Mouse (Mus musculus) MEL (cell line): ENCODE measurements around the gene Yeats4. TPM values are rescaled to one million over a fixed set of nuclear protein-coding genes. Genes with fewer than 3 reads are reported as not detected.

Source experiments
- DNase-seq: peaks from one replicate; pipeline ENCODE4 v3.0.0; 2011; ENCODE audit warnings: low read depth, low spot score
- H3K27ac ChIP-seq: 2 replicates; pipeline ENCODE4 v1.5.1; 2012; ENCODE audit warnings: low read depth, mild to moderate bottlenecking, control low read depth, low read length, moderate library complexity; ENCODE audit not compliant: control insufficient read depth
- H3K27me3 ChIP-seq, 2 experiments: fragments of 150-350 bp in 1 of 2; sonication (generic) in 1 of 2; 2 replicates each; pipeline ENCODE4 v1.6.1; 2012; ENCODE audit warnings: low read length in 2 of 2, mild to moderate bottlenecking in 2 of 2, improper control_type of control experiment in 1 of 2, moderate library complexity in 1 of 2; ENCODE audit not compliant: insufficient read depth in 2 of 2, control insufficient read depth in 1 of 2
- H3K36me3 ChIP-seq, 2 experiments: 2 replicates each; pipeline ENCODE4 v1.6.1; 2012 to 2014; ENCODE audit warnings: low read length in 2 of 2, improper control_type of control experiment in 1 of 2, inconsistent platforms in 1 of 2, mild to moderate bottlenecking in 1 of 2; ENCODE audit not compliant: insufficient read depth in 2 of 2, control insufficient read depth in 1 of 2
- H3K4me1 ChIP-seq, 2 experiments: fragments of 150-350 bp in 1 of 2; sonication (generic) in 1 of 2; 2 replicates each; pipeline ENCODE4 v1.6.1; 2012; ENCODE audit warnings: low read length in 2 of 2, improper control_type of control experiment in 1 of 2, mild to moderate bottlenecking in 1 of 2; ENCODE audit not compliant: insufficient read depth in 2 of 2, control insufficient read depth in 1 of 2
- H3K4me3 ChIP-seq, 2 experiments: fragments of 150-350 bp in 1 of 2; sonication (generic) in 1 of 2; 2 replicates each; pipeline ENCODE4 v1.5.1; 2012; ENCODE audit warnings: low read depth in 2 of 2, low read length in 2 of 2, mild to moderate bottlenecking in 2 of 2, moderate library complexity in 2 of 2, control low read depth in 1 of 2, improper control_type of control experiment in 1 of 2; ENCODE audit not compliant: control insufficient read depth in 1 of 2, insufficient read depth in 1 of 2
- H3K79me2 ChIP-seq: 2 replicates; pipeline ENCODE4 v1.6.1; 2012; ENCODE audit warnings: mild to moderate bottlenecking, low read length, moderate library complexity; ENCODE audit not compliant: control insufficient read depth, poor library complexity, insufficient read depth
- H3K9ac ChIP-seq: 2 replicates; pipeline ENCODE4 v1.6.1; 2012; ENCODE audit warnings: low read depth, mild to moderate bottlenecking, control low read depth, low read length, moderate library complexity; ENCODE audit not compliant: control insufficient read depth, poor library complexity, severe bottlenecking
- H3K9me3 ChIP-seq: fragments of 150-350 bp; sonication (generic); replicated peaks from 2 replicates; pipeline ENCODE4 v1.6.1; 2012; ENCODE audit warnings: mild to moderate bottlenecking, low read length, improper control_type of control experiment, moderate library complexity; ENCODE audit not compliant: insufficient read depth
- CHD1 ChIP-seq: IDR thresholded peaks from 2 replicates; pipeline ENCODE4 v1.6.1; 2012; ENCODE audit warnings: low read depth, mild to moderate bottlenecking, inconsistent platforms, low read length, improper control_type of control experiment
- CHD2 ChIP-seq: IDR thresholded peaks from 2 replicates; pipeline ENCODE4 v1.6.1; 2011; ENCODE audit warnings: low read length, improper control_type of control experiment
- CTCF ChIP-seq, 3 experiments: IDR thresholded peaks in 2 of 3; conservative IDR thresholded peaks in 1 of 3; 2 replicates each; pipeline ENCODE4 v1.5.1; 2011 to 2012; ENCODE audit warnings: low read length in 3 of 3, low read depth in 2 of 3, mild to moderate bottlenecking in 2 of 3, improper control_type of control experiment in 1 of 3, inconsistent platforms in 1 of 3, mixed read lengths in 1 of 3, moderate library complexity in 1 of 3; ENCODE audit not compliant: control insufficient read depth in 1 of 3, insufficient read depth in 1 of 3, poor library complexity in 1 of 3, severe bottlenecking in 1 of 3
- E2F4 ChIP-seq: IDR thresholded peaks from 2 replicates; pipeline ENCODE4 v1.6.1; 2011; ENCODE audit warnings: low read depth, low read length, improper control_type of control experiment, borderline replicate concordance
- ELF1 ChIP-seq: IDR thresholded peaks from 2 replicates; pipeline ENCODE4 v1.6.1; 2014; ENCODE audit warnings: low read depth, mild to moderate bottlenecking, inconsistent platforms, low read length, improper control_type of control experiment, moderate library complexity
- EP300 ChIP-seq, 2 experiments: IDR thresholded peaks; 2 replicates each; pipeline ENCODE4 v1.6.1; 2011; ENCODE audit warnings: improper control_type of control experiment in 2 of 2, low read length in 2 of 2, low read depth in 1 of 2, mild to moderate bottlenecking in 1 of 2
- GATA1 ChIP-seq: IDR thresholded peaks from 2 replicates; pipeline ENCODE4 v1.6.1; 2011; ENCODE audit warnings: low read depth, low read length, improper control_type of control experiment
- HCFC1 ChIP-seq: IDR thresholded peaks from 2 replicates; pipeline ENCODE4 v1.6.1; 2012; ENCODE audit warnings: low read depth, mild to moderate bottlenecking, inconsistent platforms, low read length, improper control_type of control experiment, moderate library complexity
- KAT2A ChIP-seq: conservative IDR thresholded peaks from 2 replicates; pipeline ENCODE4 v1.6.1; 2012; ENCODE audit warnings: low read depth, low read length, improper control_type of control experiment, inconsistent platforms
- MAFK ChIP-seq: IDR thresholded peaks from 2 replicates; pipeline ENCODE4 v1.6.1; 2011; ENCODE audit warnings: low read depth, mild to moderate bottlenecking, low read length, improper control_type of control experiment, borderline replicate concordance
- MAZ ChIP-seq: IDR thresholded peaks from 2 replicates; pipeline ENCODE4 v1.6.1; 2012; ENCODE audit warnings: low read depth, mild to moderate bottlenecking, inconsistent platforms, low read length, improper control_type of control experiment
- MEF2A ChIP-seq: IDR thresholded peaks from 2 replicates; pipeline ENCODE4 v1.6.1; 2014; ENCODE audit warnings: low read depth, mild to moderate bottlenecking, inconsistent platforms, low read length, improper control_type of control experiment; ENCODE audit not compliant: poor library complexity, insufficient replicate concordance, severe bottlenecking; ENCODE audit errors: extremely low read depth
- NELFE ChIP-seq: IDR thresholded peaks from 2 replicates; pipeline ENCODE4 v1.6.1; 2011; ENCODE audit warnings: low read depth, low read length, improper control_type of control experiment
- POLR2A ChIP-seq, 2 experiments: IDR thresholded peaks; 2 replicates each; pipeline ENCODE4 v1.6.1; 2011 to 2012; ENCODE audit warnings: low read length in 2 of 2, mild to moderate bottlenecking in 2 of 2, control low read depth in 1 of 2, improper control_type of control experiment in 1 of 2, low read depth in 1 of 2, moderate library complexity in 1 of 2; ENCODE audit not compliant: control insufficient read depth in 1 of 2, insufficient read depth in 1 of 2, poor library complexity in 1 of 2
- POLR2AphosphoS2 ChIP-seq: IDR thresholded peaks from 2 replicates; pipeline ENCODE4 v1.6.1; 2011; ENCODE audit warnings: low read length, improper control_type of control experiment
- POLR2AphosphoS5 ChIP-seq: IDR thresholded peaks from 2 replicates; pipeline ENCODE4 v1.6.1; 2012; ENCODE audit warnings: low read depth, borderline replicate concordance, mild to moderate bottlenecking, inconsistent platforms, low read length, moderate library complexity, mixed read lengths
- SIN3A ChIP-seq: IDR thresholded peaks from 2 replicates; pipeline ENCODE4 v1.6.1; 2012; ENCODE audit warnings: low read length, improper control_type of control experiment, inconsistent platforms
- TAL1 ChIP-seq: IDR thresholded peaks from 2 replicates; pipeline ENCODE4 v1.6.1; 2012; ENCODE audit warnings: mild to moderate bottlenecking, inconsistent platforms, low read length, moderate library complexity, mixed read lengths
- TBP ChIP-seq: IDR thresholded peaks from 2 replicates; pipeline ENCODE4 v1.8.0; 2011; ENCODE audit warnings: low read depth, low read length, improper control_type of control experiment
- TCF12 ChIP-seq: IDR thresholded peaks from 2 replicates; pipeline ENCODE4 v1.6.1; 2014; ENCODE audit warnings: low read depth, mild to moderate bottlenecking, inconsistent platforms, low read length, improper control_type of control experiment, moderate library complexity
- UBTF ChIP-seq: IDR thresholded peaks from 2 replicates; pipeline ENCODE4 v1.6.1; 2012; ENCODE audit warnings: low read depth, mild to moderate bottlenecking, inconsistent platforms, low read length, improper control_type of control experiment, moderate library complexity, borderline replicate concordance; ENCODE audit not compliant: insufficient read depth
- ZKSCAN1 ChIP-seq: IDR thresholded peaks from 2 replicates; pipeline ENCODE4 v1.6.1; 2012; ENCODE audit warnings: low read depth, mild to moderate bottlenecking, inconsistent platforms, low read length, improper control_type of control experiment, moderate library complexity
- polyA plus RNA-seq, 2 experiments: library from polyadenylated mRNA; stranded (reverse) in 1 of 2; unstranded in 1 of 2; fragments of >175 nt in 1 of 2; fragments of >200 nt in 1 of 2; gene quantifications; 2 replicates each; pipeline versions ENCODE4 v1.2.1 to v1.2.4; 2012; ENCODE audit warnings: low replicate concordance in 2 of 2, low read depth in 1 of 2; ENCODE audit not compliant: insufficient read length in 2 of 2, insufficient read depth in 1 of 2, missing spikeins in 1 of 2
- total RNA-seq: library from RNA; depleted of rRNA; stranded (reverse); fragments of 300-350 nt; gene quantifications from 2 replicates; pipeline ENCODE4 v1.2.3, GENCODE M21; 2012

The Yeats4 gene
- total and polyA plus RNA-seq, 3 experiments: 61.8 to 106 TPM; not detected in 1

DNA sequence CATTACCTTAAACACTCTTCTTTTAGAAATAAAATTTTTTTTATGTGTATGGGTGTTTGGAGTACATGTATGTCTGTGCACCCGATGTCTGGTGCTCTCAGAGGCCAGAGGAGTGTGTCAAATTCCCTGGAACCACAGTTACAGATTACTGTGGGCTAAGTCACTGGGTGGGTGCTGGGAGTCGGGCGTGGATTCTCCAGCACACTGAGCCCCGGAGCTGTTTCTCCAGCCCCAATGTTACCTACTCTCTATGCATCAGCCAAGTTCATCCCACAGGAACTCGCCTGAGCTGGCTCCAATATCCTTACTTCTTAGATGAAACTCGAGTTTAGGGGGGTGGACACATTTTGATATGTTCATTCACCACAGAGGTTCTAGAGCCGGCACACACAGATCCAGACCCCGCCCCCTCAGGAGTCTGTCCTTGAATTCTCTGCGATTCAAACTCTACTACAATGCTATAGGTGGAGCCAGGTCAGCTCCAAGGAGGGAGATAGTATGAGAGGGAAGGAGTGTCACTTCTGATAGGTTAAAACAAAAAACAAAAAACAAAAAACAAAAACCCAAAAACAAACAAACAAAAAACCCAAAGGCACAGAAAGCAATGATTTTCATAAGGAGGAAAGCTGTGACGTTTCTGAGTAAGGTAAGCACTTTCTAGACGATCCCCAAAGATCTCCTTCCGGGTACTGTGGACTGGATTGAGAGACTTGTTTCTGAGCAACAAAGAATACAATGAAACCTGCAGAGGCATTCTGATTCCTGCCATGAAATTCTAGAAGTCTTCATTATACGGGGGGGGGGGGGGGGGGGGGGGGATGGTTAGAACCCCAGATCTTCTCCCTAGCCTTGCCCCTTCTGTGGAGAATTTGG is 50.5 kb downstream of the Yeats4 start:
- Histone ChIP-seq H3K9me3 (no peaks in the 10 kb centered on the region), H3K79me2 (no peaks in the 10 kb centered on the region), H3K4me3 (no peak overlapping the region), H3K27me3 (no peaks in the 10 kb centered on the region), H3K27ac (no peak overlapping the region)
- no peak for DNase-seq
- TF ChIP-seq POLR2AphosphoS2 (no peak), MAFK (no peak), UBTF (no peak), CHD1 (no peak), KAT2A (no peak), POLR2AphosphoS5 (no peak)
- TF ChIP-seq, all 39 proteins: peak for 0
- no peaks in the 10 kb centered on the region for H3K36me3 ChIP-seq
- no peaks in the 10 kb centered on the region for H3K4me1 ChIP-seq
- H3K9ac ChIP-seq: no peak overlapping the region

DNA sequence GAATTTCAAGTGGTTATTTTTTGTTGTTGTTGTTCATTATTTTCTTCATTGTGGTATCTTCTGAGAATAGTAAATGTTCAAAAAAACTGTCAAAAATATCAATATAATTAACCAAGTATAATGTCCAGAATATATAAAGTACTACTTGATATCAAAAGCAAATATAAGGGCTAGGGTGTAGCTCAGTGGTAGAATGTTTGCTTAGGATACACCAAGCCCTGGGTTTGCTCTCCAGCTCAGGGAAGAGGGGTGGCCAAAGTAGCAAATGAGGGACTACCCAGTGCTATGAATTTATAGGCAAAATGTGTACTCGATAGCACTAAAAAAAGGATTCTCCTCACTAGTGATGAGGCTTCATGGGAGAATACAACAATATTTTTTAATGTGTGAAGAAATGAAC is 51.2 kb downstream of the Yeats4 start:
- Histone ChIP-seq H3K79me2 (no peaks in the 10 kb centered on the region), H3K27ac (no peak overlapping the region), H3K4me3 (no peak overlapping the region)
- DNase-seq: no peak
- TF ChIP-seq E2F4 (no peak), ZKSCAN1 (no peak), TCF12 (no peak), SIN3A (no peak), POLR2A (IDR thresholded peaks at IDR 0.05; ENCODE audit: control insufficient read depth in 1 of 2, insufficient read depth in 1 of 2, low read depth in 1 of 2, low read length in 2 of 2, poor library complexity in 1 of 2) (no peak), NELFE (no peak), CTCF (IDR thresholded peaks at IDR 0.05 in 2 of 3, conservative IDR thresholded peaks at IDR 0.05 in 1 of 3; ENCODE audit: control insufficient read depth in 1 of 3, insufficient read depth in 1 of 3, low read depth in 2 of 3, low read length in 3 of 3, poor library complexity in 1 of 3, severe bottlenecking in 1 of 3) (no peak), CHD2 (no peak), HCFC1 (no peak), MEF2A (no peak), TAL1 (no peak), EP300 (IDR thresholded peaks at IDR 0.05; ENCODE audit: low read depth in 1 of 2, low read length in 2 of 2) (no peak), TBP (no peak), GATA1 (no peak), CHD1 (no peak), MAZ (no peak), MAFK (no peak), ELF1 (no peak)
- TF ChIP-seq, all 39 proteins: peak for 0
- H3K9ac ChIP-seq: no peak overlapping the region
- H3K4me1 ChIP-seq: no peaks in the 10 kb centered on the region
- no peaks in the 10 kb centered on the region for H3K36me3 ChIP-seq
- no peaks in the 10 kb centered on the region for H3K9me3 ChIP-seq
- no peaks in the 10 kb centered on the region for H3K27me3 ChIP-seq
